Mouse (Mus musculus) lung, adult 2 months (tissue): ENCODE data around the gene Cd40.

Source experiments
- CTCF ChIP-seq: fragments of 200-500 bp; IDR thresholded peaks from 2 replicates; pipeline ENCODE4 v1.5.1; 2011; ENCODE audit warnings: mild to moderate bottlenecking, low read length, control low read depth; ENCODE audit not compliant: insufficient read depth
- POLR2A ChIP-seq: fragments of 200-500 bp; IDR thresholded peaks from 2 replicates; pipeline ENCODE4 v1.6.1; 2011; ENCODE audit warnings: low read depth, mild to moderate bottlenecking, control low read depth, low read length, borderline replicate concordance; ENCODE audit errors: extremely low read depth

DNA sequence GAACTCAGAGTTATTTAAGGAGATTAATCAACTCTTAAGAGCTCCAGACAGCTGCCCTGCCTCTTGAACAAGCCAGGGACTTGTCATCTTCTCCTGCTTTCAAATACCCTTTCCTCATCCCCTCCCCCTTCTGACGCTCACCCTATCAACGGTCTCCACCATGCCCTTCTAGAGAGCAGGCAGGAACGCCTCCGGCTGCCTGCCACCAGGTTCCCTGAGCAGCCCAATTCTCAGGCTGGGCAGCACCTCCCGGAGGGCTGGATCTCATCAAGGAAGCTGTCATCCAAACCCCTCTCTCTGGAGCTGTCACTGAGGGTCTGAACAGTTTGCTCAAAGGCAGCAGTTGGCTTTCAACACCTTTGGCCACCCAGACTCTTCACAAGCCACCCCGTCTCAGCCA, 45.3 kb downstream of the Cd40 start:
- TF ChIP-seq POLR2A (no peak), CTCF (no peak)
